Mouse (Mus musculus) stomach, postnatal 0 days (tissue): ENCODE measurements around the gene Olfr520. TPM values are rescaled to one million over a fixed set of nuclear protein-coding genes. Genes with fewer than 3 reads are reported as not detected.

Experiments used
- ATAC-seq: fragments of 200-750 bp; cut with Nextera tagmentation; 2 replicates; pipeline ENCODE4 v1.8.0; 2017; ENCODE audit not compliant: low FRiP score, low TSS enrichment
- DNase-seq: peaks from one replicate; pipeline ENCODE4 v3.0.0-alpha.2; 2016; ENCODE audit warnings: low spot score
- H3K27ac ChIP-seq: fragments of 300-500 bp; sonication (generic); replicated peaks from 2 replicates; pipeline ENCODE4 v1.5.1; 2014; ENCODE audit warnings: mild to moderate bottlenecking, control low read depth
- H3K27me3 ChIP-seq: fragments of 300-500 bp; sonication (generic); 2 replicates; pipeline ENCODE4 v1.6.1; 2014; ENCODE audit warnings: low read length; ENCODE audit not compliant: control insufficient read depth, insufficient read depth
- H3K36me3 ChIP-seq: fragments of 300-500 bp; sonication (generic); 2 replicates; pipeline ENCODE4 v1.6.1; 2014; ENCODE audit warnings: low read length, mixed read lengths; ENCODE audit not compliant: control insufficient read depth, insufficient read depth
- H3K4me1 ChIP-seq: fragments of 300-500 bp; sonication (generic); replicated peaks from 2 replicates; pipeline ENCODE4 v1.6.1; 2014; ENCODE audit warnings: antibody characterized with exemption; ENCODE audit not compliant: control insufficient read depth, insufficient read depth
- H3K4me2 ChIP-seq: fragments of 300-500 bp; sonication (generic); replicated peaks from 2 replicates; pipeline ENCODE4 v1.6.1; 2014; ENCODE audit warnings: low read depth, mild to moderate bottlenecking, control low read depth, moderate library complexity
- H3K4me3 ChIP-seq: fragments of 300-500 bp; sonication (generic); 2 replicates; pipeline ENCODE4 v1.5.1; 2014; ENCODE audit warnings: low read depth, low read length, control low read depth
- H3K9ac ChIP-seq: fragments of 300-500 bp; sonication (generic); 2 replicates; pipeline ENCODE4 v1.6.1; 2014; ENCODE audit warnings: mild to moderate bottlenecking, low read length, control low read depth, mixed read lengths
- H3K9me3 ChIP-seq: fragments of 300-500 bp; sonication (generic); 2 replicates; pipeline ENCODE4 v1.6.1; 2016; ENCODE audit warnings: low read length; ENCODE audit not compliant: control insufficient read depth
- CTCF ChIP-seq: IDR thresholded peaks from 2 replicates; pipeline ENCODE4 v1.5.1; 2016; ENCODE audit warnings: antibody characterized with exemption, low read depth, mild to moderate bottlenecking, moderate library complexity
- EP300 ChIP-seq: optimal IDR thresholded peaks from 2 replicates; pipeline ENCODE3; 2016; ENCODE audit warnings: antibody characterized with exemption
- WGBS: fragments of 180-500 bp; shearing (Covaris S2); extraction: QIAGEN DNeasy Blood & Tissue Kit; methylation state at CpG from one replicate; pipeline ENCODE4 v1.1.7; 2014; 5-methylcytosine and 5-hydroxymethylcytosine counted together
- polyA plus RNA-seq: library from polyadenylated mRNA; unstranded; fragments of >200 nt; fragmentation: Nextera tagmentation; extraction: Ambion mirVana; gene quantifications from 2 replicates; pipeline ENCODE4 v1.2.1, GENCODE M21; 2015

The Olfr520 gene
- polyA plus RNA-seq, 1 experiment from 2014 or later = not detected

DNA sequence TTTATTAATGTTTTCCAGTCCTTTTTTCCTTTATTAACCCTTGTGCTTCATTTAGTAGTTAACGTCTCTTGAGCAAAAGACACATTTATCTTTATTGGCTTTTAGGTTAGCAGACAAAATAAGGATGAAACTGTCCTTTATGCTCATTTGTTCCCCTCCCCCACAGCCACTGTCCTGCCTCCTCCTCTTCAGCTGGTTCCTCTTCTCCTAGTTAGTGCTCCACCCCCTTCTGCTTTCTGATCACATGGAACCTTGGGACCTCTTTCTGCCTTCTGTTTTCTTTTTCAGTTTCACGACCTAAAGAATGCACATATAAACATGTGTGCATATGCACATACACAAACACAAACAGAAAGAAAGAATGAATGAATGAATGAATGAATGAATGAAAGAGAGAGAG, 51.8 kb downstream of the Olfr520 start:
- WGBS = 72% methylated on average over 2 of the region's 2 CpGs
- no peaks in the 10 kb centered on the region for H3K9me3 ChIP-seq

GRCm38 (mm10) chr7:99783421-99783820, 53.3 kb downstream of the Olfr520 start:
- no peak overlapping the region for H3K9ac ChIP-seq
- no peaks in the 10 kb centered on the region for H3K9me3 ChIP-seq
- no peaks in the 10 kb centered on the region for H3K27me3 ChIP-seq
- WGBS = 84% methylated on average over 7 of the region's 7 CpGs
- no peak overlapping the region for H3K4me3 ChIP-seq
- no peak overlapping the region for H3K27ac ChIP-seq
- TF ChIP-seq CTCF (no peak), EP300 (no peak)
- DNase-seq (no peak), ATAC-seq (no peak)
- H3K36me3 ChIP-seq = no peaks in the 10 kb centered on the region
- H3K4me1 ChIP-seq = no peaks in the 10 kb centered on the region
- H3K4me2 ChIP-seq = no peak overlapping the region

More for the DNA sequence above, 51.8 kb downstream of the Olfr520 start:
- H3K4me3 ChIP-seq = no peak overlapping the region
- H3K27ac ChIP-seq = no peak overlapping the region
- no peak overlapping the region for H3K4me2 ChIP-seq
- no peaks in the 10 kb centered on the region for H3K4me1 ChIP-seq
- no peaks in the 10 kb centered on the region for H3K36me3 ChIP-seq
- TF ChIP-seq EP300 = no peak
- no peak for TF ChIP-seq CTCF
- DNase-seq = no peak
- H3K27me3 ChIP-seq = no peaks in the 10 kb centered on the region
- H3K9ac ChIP-seq = no peak overlapping the region
- ATAC-seq = no peak

- no peak overlapping the region for H3K4me3 ChIP-seq
- H3K9ac ChIP-seq = no peak overlapping the region
- H3K36me3 ChIP-seq = no peaks in the 10 kb centered on the region
- no peak for ATAC-seq
- no peak overlapping the region for H3K4me2 ChIP-seq
- no peaks in the 10 kb centered on the region for H3K9me3 ChIP-seq
- DNase-seq = no peak
- TF ChIP-seq EP300 = no peak
- TF ChIP-seq CTCF = no peak
- H3K27ac ChIP-seq = no peak overlapping the region
- H3K4me1 ChIP-seq = no peaks in the 10 kb centered on the region
- WGBS = 82% methylated on average over 3 of the region's 3 CpGs
- H3K27me3 ChIP-seq = no peaks in the 10 kb centered on the region
Measured at GRCm38 (mm10) chr7:99785553-99785952, 55.5 kb downstream of the Olfr520 start.

Other genes with a start within 250 kb of the Olfr520 start
- 688 and 733 TPM in 2 replicates for gene Rps3, start 246.5 kb upstream of the Olfr520 start, polyA plus RNA-seq
- gene Arrb1, start 194.8 kb upstream of the Olfr520 start, polyA plus RNA-seq = 3.6 and 4.4 TPM in 2 replicates
- 1.5 and 1.7 TPM in 2 replicates for gene Tpbgl, start 103.2 kb upstream of the Olfr520 start, polyA plus RNA-seq
- gene Slco2b1, start 18.9 kb upstream of the Olfr520 start, polyA plus RNA-seq = 2.1 and 2.2 TPM in 2 replicates
- not detected in 2 replicates for gene Olfr521, start 33.2 kb downstream of the Olfr520 start, polyA plus RNA-seq
- 4.0 and 4.4 TPM in 2 replicates for gene Neu3, start 98.1 kb downstream of the Olfr520 start, polyA plus RNA-seq
- gene Xrra1, start 128.8 kb downstream of the Olfr520 start, polyA plus RNA-seq = 0.08 and 0.27 TPM in 2 replicates
- 289 and 308 TPM in 2 replicates for gene Spcs2, start 133.2 kb downstream of the Olfr520 start, polyA plus RNA-seq